Mouse (Mus musculus): Measurements from ENCODE around the gene Parva.

Parva gene

GRCm38 (mm10) chr7:112603496-112604170 is 176.3 kb downstream of the Parva start:
- DNase-seq (ENCODE audit: low spot score in 2 of 2), result no peak

- no peak for DNase-seq (ENCODE audit: low spot score in 2 of 2)
Observed at GRCm38 (mm10) chr7:112604209-112604608, 176.9 kb downstream of the Parva start.

- no peak for DNase-seq (ENCODE audit: low spot score in 2 of 2)
Observed at GRCm38 (mm10) chr7:112614046-112614790, 186.9 kb downstream of the Parva start.

DNA sequence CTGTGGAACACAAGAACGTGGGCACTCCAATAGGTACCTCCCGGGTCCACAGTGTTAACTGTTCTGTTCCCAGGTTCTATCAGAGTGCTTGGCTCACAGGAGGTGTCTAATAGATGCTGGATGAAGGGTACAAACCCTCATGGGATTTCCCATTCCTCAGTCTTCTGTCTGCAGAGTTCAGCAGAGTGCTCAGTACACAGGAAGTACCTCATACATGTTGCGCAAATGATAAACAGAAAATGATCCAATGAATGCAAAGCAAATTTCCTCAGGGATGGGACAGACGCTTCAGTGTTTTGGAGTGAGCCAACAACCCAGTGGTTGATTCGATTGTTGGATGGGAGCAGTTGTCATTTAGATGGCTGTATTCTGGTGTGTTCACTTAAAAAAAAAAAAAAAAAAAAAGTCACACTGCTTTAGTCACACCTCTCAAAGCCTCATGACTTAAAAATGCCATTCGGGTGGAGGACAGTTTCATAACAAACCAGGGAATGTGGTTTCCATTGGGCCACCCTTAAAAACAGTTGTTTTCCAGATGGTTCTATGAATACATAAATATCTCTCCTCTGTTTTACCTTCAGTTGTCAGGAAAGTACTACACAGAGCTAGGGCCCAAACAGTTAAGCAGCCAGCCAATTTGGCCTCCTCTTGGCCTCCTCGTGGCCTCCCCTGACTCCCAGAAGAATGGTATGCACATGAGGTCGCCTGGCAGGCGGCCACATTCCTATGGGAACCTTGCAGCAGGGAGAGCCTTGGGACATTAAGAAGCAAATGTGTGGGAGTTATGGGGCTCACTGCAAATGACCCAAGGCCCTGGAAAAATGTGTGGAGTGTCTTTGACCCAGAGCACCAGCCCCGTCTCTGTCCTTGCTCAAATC is 187.7 kb downstream of the Parva start:
- no peak for DNase-seq (ENCODE audit: low spot score in 2 of 2)

DNA sequence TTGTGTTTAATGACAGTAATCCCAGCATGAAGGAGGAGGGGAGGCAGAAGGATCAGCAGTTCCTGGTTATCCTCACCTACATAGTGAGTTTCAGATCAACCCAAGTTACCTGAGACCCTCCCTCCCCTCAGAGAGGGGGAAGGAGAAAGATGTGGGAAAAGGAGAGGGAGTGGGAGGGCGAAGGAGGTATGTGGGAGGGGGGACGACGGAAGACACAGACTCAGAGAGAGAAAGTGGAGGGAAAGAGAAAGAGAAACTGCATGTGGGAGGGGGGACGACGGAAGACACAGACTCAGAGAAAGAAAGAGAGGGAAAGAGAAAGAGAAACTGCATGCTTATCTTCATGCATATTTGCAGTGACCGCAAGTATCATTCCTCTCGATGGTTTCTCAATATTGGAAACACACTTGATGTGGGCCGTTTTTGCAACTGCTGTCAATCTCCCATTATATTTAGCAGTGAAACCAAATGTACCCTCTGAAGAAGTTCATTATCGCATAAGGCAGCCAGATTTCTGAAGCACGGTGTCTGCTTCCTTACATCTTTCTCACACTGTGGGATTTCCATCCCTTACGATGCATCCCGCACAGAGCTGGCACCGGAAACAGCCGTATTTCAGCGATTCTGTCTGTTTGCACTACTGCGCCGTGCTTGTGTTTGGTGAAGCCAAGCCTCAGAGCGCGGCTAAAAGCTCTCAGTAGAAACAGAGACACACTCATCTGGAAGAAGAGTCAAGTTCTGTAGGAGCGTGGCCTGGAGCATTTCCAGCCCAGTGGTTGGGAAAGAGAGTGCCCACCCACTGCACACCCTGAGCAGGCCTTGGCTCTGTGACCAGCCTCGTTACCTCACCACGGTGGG is 193.2 kb downstream of the Parva start:
- DNase-seq (ENCODE audit: low spot score in 2 of 2), result no peak

GRCm38 (mm10) chr7:112627481-112627880 is 200.2 kb downstream of the Parva start:
- DNase-seq (ENCODE audit: low spot score in 2 of 2), result no peak

- no peak for DNase-seq (ENCODE audit: low spot score in 2 of 2)
Observed at GRCm38 (mm10) chr7:112634505-112635213, 207.4 kb downstream of the Parva start.

DNA sequence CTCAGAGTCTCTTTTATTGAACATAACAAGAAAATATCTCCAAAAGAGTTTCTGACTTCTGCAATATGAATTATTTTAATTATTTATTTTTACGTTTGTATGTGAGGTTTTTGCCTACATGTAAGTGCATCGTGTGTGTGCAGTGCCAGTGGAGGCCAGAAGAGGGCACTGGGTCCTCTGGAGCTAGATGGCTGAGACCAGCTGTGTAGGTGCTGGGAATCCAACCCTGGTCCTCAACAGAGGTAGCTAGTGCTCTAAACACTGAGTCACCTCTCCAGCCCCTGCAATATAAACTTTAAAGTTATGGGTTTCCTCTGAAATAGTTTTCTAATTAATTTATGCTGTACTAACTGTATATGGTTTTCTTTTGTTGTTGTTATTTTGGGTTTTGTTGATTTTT is 208.6 kb downstream of the Parva start:
- no peak for DNase-seq (ENCODE audit: low spot score in 2 of 2)

All from spleen, postnatal 14 days (tissue).